Mouse (Mus musculus) MN1 (cell line): Measurements from ENCODE around the gene Ppfibp1.

ENCODE experiments used
- DNase-seq: peaks from one replicate; pipeline ENCODE4 v3.0.0-alpha.2; 2016; ENCODE audit warnings: low spot score

Gene Ppfibp1

DNA sequence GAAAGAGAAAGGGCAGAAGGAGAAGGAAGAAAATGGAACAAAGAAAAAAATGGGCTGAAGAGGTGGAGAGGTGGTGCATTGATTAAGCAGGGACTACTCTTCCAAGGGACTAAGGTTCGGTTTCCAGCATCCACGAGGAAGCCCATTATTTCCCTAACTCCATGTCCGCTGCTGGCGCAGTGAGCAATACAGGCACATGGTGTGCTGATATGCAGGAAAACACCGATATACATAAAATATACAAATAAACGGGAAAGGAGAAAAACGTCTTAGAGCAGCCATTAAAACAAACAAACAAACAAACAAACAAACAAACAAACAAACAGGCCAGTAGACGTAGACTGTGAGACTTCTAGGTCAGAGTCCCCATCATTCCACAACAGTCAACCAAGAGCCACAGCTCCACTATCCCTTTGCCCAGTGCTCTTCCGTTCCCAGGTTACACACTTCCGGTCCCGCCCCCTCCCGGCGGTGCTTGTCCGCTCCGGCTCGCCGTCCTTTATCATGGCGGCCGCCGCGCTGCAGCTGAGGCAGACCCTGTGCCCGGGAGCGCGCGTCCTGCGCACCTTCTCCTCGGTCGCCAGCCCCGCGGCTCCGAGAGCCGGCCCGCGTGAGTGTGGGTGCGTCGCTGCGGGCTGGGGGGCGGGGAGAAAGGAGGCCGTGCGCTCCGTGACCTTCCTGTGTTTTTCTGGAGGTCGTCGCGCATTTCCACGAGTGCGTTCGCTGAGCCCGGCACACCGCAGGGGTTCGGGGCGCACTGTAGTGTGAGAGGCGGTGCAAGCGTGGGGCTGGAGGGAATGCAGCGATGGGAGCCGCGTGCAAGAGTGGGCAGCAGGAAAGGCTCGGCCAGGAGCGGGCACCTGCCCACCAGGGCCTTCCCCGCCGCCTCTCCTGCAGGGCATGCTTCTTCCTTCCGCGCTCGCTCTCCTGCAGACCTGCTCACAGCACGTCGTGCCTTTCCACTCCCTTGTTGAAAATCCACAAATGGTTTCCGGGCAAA is 154.3 kb downstream of the Ppfibp1 start, which contains the start of gene Mrps35:
Gene Mrps35, plus strand, starts transcription at position 474 of the 1,000 bp plus-strand sequence.
- DNase-seq: peak; percentile 90

GRCm38 (mm10) chr6:147043633-147044032 is 155.3 kb downstream of the Ppfibp1 start:
- peak; percentile 25 for DNase-seq

- peak; percentile 35 for DNase-seq
These were observed 161.0 kb downstream of the Ppfibp1 start for GRCm38 (mm10) chr6:147049239-147049805.

GRCm38 (mm10) chr6:147051666-147052065 is 163.4 kb downstream of the Ppfibp1 start:
- DNase-seq: no peak

DNA sequence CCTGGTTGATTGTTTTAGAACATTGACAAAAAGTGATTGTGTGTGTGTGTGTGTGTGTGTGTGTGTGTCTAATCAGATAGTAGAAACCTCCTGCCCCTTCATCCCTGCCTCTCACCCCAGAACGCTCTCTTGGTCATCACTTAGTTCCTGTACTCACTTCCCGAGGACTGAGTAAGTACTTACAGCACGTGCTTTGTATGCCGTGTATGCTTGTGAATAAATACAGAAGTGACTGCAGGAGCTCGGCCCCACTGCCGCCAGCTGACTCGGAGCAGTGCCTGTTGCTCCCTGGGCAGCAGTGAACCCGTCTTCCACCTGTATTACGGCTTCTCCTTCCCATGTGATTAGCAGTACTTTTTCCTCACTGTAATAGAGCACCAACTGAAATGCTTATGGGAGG is 164.2 kb downstream of the Ppfibp1 start:
- no peak for DNase-seq

- DNase-seq: no peak
These were observed 165.7 kb downstream of the Ppfibp1 start for GRCm38 (mm10) chr6:147053785-147054646.

GRCm38 (mm10) chr6:147055374-147055977 is 167.2 kb downstream of the Ppfibp1 start:
- DNase-seq: no peak

DNA sequence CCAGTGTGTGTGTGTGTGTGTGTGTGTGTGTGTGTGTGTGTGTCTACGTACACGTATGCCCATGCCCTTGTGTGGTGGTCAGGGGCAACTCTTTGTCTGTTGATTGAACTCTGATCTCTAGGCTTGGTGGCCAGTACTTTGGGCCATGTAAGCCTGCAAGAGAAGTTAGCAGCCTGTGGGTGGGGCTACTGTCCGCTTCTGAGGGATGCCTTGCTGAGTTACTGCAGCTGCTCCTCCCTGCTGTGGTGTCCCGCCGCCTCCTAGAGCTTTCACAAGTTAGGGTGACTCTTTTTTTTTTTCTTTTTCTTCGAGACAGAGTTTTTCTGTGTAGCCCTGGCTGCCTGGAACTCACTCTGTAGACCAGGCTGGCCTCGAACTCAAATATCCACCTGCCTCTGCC is 171.0 kb downstream of the Ppfibp1 start:
- DNase-seq: no peak

DNA sequence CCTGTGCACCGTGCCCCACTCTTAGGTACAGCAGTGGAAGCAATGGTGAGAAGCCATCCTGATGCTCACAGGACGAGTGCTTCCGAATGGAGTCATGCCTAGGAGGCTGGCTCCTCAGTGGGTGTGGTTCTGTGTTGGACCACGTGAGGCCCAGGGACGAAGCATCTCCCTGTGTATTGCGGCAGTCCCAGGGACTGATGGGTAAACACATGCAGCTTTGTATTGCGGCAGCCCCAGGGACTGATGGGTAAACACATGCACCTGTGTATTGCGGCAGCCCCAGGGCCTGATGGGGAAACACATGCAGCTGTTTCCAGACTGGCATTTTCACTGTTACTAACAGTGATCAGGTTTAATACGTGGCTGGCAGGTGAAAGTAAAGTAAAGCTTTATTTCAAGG is 173.3 kb downstream of the Ppfibp1 start:
- no peak for DNase-seq

DNA sequence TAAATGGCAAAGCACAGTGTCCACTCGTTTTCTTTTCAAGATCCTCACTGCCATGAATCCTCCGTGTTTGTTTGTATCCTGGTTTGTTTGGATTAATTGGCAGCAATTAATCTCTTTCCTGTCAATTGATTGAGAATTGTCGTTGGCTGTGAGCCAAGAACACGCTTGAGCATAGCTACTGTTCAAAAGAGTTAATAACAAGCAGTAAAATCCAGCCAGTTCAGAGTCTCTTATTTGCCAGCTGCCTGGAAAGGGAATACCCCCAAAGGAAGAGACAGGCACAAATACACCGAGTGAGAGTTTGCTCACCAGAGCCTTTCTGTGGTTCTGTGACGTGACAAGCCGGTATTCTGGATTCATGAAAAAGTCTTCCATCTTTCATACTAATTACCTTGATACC is 173.7 kb downstream of the Ppfibp1 start:
- DNase-seq: no peak

DNA sequence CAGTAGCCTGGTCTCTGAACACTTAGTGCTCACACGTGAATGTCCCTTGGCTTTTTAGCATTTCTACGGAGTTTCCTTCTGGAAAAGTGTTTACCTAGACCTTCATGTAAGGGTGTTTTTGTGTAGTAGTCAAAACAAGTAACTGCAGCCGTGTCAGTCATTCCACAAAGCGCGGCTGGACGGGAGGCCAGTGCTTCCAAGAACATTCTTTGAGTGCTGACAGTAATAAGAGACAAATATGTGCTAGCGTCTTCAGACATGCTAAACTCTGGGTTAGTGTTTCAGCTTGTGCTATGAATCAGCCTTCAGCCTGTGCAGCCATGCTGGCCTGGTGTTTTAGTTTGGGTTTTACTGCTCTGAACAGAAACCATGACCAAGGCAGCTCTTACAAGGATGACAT is 174.4 kb downstream of the Ppfibp1 start:
- no peak for DNase-seq

DNA sequence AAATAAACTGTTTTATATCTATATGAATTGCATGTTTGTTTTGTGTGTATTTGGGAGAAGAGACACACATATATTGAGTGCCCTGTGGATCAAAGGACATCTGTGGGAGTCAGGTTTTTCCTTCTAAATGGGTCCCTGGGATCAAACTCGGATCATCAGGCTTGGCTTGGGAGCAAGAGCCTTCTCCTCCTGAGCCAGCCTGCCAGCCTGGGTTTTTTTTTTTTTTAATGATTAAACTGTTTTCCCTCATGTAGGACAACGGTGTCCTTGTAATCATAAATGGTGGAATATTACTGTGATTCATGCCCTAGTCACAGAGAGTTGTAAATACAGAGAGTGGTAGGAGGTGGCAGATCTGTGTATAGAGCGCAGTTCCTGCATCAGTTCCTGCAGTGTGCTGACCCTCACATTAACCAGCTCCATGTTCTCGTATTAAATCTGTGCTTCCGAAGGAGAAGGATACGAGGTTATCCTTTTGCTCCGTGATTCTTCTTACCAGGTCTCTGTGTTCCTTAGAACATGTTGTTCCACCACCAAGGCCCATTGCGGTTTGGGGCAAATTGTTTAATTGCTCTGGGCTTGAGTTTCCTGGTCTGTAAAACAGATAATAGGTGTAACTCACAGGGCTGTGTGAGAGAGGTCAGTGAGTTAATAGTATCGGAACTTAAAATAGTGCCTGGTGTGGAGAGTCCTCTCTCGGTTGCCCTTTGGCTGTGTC is 176.1 kb downstream of the Ppfibp1 start:
- no peak for DNase-seq

GRCm38 (mm10) chr6:147064944-147065261 is 176.6 kb downstream of the Ppfibp1 start:
- DNase-seq: no peak

GRCm38 (mm10) chr6:147075808-147076387 is 187.6 kb downstream of the Ppfibp1 start:
- DNase-seq: peak; percentile 18

DNA sequence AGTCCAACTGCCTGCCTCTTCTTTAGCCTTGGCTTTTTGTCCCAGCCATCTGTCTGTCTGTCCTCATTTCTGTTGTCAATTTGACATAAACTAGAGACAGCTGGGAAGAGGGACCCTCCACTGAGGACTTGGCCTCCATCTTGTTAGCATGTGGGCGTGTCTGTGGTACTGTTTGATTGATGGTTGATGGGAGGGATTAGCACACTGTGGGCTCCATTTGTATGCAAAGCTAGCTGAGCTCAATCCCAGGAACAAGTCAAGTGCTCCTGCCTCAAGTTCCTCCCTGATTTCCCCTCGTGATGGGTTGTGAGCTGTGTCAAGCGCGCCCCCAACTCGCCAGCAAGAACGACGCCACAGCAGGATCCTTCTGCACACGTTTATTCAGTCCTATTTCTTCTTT is 188.6 kb downstream of the Ppfibp1 start:
- no peak for DNase-seq

DNA sequence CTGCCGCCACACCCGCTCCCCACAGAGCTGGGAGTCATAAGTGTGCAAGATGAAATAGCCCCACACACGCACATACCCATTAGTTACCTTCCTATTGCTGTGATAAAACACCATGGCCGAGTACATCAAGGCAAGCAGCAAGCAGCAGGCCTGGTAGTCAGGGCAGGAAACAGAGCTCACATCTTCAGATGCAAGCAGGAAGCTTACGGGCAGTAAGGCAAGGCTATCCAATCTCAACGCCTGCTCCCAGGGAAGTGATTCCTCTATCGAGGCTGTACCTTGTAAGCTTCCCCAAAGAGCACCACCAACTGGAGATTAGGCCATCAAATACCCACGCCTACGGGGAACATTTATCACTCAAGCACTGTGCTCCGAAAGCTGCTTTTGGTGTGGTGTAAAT is 191.6 kb downstream of the Ppfibp1 start:
- no peak for DNase-seq
